Mouse (Mus musculus): ENCODE measurements around the gene Ccdc103. TPM values are rescaled to one million over a fixed set of nuclear protein-coding genes. Genes with fewer than 3 reads are reported as not detected.

The Ccdc103 gene
- total RNA-seq, 2 experiments from 2014 or later = 0.82 to 1.0 TPM

DNA sequence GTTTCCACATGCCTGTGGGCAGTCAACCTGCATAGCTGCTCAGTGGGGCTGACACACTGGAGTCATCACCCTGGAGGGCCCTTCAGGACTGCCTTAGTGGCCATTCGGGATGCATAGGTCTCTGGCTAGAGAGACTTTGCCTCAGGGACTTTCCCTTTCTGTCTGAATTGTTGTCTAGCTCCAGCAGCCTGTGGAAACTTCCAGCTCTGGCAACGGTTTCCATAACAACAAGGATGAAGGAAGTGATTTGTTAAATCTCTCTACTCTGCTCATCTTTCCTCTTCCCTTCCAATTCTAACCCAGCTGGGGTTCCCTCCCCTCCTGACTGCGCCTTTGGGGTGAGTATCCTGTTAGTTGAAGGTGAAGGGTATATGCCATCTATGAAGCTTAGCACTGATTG lies 7.1 kb downstream of the Ccdc103 start:
- no peak for DNase-seq (ENCODE audit: low spot score in 2 of 2)

DNA sequence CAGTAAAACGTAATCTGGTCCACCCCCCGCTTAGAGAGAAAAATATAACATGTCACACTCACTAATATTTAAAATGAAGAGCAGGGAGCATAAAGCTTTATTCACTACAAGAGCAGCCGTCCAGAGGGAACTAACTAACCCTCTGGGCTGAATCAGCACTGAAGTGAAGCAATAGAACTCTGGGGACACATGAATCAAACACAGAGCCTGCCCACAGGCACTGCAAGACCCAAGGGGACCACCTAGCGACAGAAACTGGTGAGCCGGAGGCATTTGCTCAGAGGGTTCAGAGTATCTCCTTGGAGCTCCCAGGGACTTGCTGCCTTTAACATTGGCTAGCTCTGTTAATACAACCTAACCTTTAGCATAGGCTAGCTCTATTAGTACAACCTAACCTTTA lies 9.1 kb downstream of the Ccdc103 start:
- no peak for DNase-seq (ENCODE audit: low spot score in 2 of 2)

DNA sequence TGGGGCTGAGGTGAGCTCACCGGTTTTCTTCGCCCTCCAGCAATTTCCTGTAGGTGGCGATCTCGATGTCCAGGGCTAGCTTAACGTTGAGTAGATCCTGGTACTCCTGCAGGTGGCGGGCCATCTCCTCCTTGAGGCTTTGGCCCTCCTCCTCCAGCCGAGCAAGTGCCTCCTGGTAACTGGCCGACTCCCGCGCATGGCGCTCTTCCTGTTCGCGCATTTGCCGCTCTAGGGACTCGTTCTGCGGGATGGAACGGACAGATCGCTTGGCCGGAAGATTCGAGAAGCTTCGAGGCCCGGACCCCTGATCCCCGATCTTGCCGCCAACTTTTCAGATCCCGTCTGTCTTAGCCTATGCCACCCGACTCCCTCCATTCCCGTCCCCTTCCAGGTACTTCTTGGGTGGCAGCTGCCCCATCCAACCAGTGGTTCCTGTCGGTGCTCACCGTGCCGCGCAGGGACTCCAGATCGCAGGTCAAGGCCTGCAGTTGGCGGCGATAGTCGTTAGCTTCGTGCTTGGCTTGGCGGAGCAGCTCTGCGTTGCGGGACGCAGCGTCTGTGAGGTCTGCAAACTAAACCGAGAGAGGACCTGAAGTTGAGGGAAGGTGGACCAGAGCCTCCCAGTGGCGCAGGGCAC lies 12.1 kb downstream of the Ccdc103 start:
- peak in 1 of 2 experiments; percentile 30 for DNase-seq (ENCODE audit: low spot score in 2 of 2)

DNA sequence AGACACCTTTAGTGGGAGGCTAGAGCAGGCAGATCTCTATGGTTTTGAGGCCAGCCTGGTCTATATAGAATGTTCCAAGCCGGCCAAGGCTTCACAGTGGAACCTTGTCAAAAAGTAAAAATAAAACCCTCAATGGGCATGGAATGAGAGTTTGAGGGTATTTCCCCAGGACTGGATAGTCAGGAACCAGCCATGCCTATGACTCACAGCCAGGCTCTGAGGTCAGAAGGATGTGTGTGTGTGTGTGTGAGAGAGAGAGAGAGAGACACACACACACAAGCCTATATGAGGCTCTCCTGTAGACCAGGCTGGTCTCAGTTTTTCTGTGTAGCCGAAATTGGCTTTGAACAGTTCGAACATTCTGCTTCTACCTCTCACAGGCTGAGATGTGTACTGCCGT lies 13.7 kb downstream of the Ccdc103 start:
- DNase-seq (ENCODE audit: low spot score in 2 of 2) = no peak

DNA sequence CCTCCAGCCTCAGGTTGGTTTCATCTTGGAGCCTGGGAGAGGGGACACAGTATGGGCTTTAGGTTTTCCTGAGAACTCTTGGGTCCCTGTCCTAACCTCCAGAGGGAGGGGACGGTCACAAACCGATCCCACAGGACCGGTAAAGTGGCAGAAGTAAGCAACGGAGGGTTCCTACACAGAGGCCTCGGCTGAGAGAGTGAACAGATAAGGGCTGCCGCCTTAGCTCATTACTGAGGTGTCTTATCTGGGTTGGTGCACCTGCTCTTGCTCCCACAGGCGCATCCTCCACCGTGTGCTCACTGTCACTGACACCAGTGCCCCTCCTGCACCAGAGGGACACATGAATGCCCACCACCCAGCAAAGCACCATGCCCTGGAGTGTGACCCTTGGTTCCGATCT lies 14.8 kb downstream of the Ccdc103 start:
- no peak for DNase-seq (ENCODE audit: low spot score in 2 of 2)

DNA sequence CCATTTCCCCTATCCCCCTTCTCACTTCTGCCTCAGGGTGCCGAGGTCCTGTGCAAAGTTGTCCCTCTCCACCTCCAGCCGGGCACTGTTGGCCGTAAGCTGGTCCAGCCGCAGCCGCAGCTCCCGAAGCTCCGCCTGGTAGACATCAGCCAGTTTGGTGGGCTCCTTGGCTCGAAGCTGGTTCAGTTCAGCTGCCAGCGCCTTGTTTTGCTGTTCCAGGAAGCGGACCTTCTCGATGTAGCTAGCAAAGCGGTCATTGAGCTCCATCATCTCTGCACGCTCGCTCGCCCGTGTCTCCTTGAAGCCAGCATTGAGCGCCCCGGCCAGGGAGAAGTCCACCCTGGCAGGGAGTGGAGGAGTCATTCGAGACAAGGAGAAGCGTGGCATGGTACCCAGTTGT lies 15.6 kb downstream of the Ccdc103 start:
- no peak for DNase-seq (ENCODE audit: low spot score in 2 of 2)

DNA sequence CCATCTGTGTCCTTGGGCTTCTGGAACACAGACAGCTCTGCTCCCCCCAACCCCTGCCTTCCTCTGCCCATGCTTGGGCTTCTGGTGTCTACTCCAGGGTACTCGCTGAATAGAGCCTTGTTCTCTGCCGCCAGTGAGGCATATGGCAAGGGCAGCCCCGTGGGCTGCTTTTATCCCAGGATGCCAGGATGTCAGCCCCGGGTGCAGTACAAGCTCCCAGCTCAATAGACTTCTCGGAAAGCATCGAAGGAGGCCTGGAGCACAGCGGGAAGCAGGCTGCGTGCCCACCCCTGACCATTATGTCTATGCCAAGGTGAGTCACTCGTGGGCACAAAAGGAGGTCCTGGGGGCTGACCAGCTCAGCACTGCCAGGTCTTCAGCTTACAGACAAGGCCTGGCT lies 17.4 kb downstream of the Ccdc103 start:
- DNase-seq (ENCODE audit: low spot score in 2 of 2) = no peak

DNA sequence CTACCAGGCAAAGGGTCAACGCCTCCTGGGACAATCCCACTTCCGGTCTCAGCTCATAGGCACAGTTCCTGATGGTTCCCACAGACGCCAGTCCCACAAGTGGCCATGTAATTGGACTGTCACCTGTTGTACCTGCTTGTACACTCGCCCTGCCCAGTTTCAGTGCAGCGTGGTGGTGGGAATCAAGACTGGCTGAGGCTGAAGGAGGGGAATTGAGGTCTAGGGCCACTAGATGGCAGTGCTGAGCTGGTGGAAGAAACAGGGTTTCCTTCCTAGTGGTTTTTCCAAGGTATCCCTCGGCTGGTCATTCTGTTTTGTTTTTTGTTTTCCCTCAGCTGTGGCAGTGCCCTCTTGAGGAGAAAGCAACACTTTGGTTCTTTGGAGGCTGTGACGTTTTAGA lies 19.8 kb downstream of the Ccdc103 start, which contains the start of gene Gfap:
Gene Gfap (minus strand): TSS at position 150 of the 400 bp plus-strand sequence.
- peak; percentile 61 to 67 for DNase-seq (ENCODE audit: low spot score in 2 of 2)

DNA sequence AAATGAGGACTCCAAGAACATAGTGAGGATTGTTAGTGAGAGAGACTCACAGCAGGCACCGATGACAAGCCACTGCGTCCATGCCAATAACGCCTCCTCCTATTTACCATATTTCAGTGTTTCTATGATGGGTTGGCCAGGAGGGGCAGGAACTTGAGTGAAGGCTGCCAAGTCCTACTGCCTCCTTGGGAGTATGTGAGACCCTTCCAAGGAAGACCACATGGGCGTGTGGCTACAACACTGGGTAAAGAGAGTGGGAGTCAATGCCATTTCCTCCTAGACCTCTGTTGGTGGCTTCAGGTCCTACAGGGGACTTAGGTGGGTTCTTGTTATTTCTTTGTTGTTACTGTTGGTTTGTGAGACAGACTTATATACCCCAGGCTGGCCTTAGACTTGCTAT lies 20.2 kb downstream of the Ccdc103 start:
- no peak for DNase-seq (ENCODE audit: low spot score in 2 of 2)

DNA sequence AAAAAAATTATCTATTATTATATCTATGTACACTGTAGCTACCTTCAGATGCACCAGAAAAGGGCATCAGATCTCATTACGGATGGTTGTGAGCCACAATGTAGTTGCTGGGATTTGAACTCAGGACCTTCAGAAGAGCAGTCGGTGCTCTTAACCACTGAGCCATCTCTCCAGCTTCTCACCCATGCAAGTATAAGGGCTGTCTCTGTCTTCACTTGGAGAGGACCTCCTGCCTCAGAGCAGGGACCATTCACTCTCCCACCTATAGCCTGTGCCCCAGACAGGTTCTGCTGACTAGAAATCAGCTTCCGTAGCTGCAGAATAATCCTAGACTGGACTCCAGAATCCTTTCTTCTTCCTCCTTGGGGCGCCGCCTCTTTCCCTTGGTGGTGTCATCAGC lies 21.1 kb downstream of the Ccdc103 start:
- DNase-seq (ENCODE audit: low spot score in 2 of 2) = no peak

DNA sequence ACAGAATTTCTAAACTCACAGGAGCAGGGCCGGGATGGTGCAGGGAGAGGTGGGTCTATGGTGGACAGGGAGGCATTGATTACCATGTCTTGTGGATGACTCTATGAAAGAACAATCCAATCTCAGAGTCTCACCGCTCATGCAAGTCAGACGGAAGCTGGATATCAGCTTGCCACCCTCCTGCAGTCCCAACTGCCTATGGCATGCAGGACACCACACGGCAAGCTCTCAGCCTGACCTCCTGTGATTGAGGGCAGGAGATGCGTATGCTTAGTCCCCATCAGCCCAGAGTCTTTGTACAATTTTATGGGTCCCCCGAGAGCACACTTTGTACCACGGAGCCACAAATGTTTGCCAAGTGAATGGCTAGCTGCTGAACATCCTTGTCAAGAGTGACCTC lies 22.6 kb downstream of the Ccdc103 start:
- no peak for DNase-seq (ENCODE audit: low spot score in 2 of 2)

DNA sequence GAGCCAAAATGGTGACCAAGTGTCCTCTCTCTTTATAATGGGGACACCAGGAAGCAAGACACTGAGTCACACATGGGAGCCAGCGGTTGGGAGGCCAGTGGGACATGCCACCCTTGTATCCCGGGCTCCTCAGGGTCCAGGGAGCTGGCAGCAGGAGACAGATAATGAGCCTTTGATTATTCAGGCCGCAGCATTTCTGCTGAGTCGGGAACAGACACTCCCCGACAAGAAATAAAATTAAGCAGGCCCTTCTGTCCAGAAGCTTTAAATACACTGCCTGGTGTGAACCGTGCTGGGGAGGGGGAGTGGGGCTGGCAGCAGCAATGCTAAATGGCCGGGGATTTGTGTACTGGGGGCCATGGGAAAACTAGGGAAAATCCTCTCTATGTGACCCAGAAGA lies 30.4 kb downstream of the Ccdc103 start:
- no peak for DNase-seq (ENCODE audit: low spot score in 2 of 2)

DNA sequence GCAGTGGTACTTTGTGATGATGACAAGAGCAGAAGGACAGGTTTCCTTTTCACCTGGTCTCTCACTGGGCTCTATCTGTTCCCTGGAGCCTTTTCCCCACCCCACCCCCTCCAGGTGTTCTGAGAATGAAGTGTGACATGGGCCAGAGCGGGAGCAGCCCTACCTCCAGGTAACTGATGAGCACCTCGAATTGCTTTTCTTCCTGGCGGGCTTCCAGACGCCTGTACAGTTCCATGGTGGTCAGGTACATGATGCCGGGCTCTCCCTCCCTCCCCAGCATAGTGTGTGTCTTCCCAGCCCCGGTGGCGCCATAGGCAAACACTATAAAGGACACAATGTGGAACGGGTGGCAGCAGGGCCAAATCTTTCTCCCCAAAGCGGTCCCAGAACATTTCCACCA lies 34.4 kb downstream of the Ccdc103 start:
- DNase-seq (ENCODE audit: low spot score in 2 of 2) = no peak

DNA sequence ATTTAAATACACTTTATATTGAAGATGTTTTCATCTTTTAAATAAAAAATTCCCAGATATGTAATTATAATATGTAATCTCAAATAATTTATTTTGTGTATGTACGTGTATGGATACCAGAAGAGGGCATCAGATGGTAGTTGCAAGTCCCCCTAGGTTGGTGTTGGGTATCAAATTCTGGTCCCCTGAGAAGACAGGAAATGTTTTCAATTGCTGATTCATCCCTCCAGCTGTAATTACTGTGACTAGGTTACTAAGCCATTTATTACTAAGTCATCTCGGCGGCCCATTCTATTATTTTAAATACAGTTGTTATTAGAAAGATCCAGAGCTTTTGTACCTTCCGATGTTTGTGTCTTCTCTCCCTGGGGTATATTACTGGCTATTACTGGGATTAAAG lies 37.1 kb downstream of the Ccdc103 start:
- DNase-seq (ENCODE audit: low spot score in 2 of 2) = no peak

DNA sequence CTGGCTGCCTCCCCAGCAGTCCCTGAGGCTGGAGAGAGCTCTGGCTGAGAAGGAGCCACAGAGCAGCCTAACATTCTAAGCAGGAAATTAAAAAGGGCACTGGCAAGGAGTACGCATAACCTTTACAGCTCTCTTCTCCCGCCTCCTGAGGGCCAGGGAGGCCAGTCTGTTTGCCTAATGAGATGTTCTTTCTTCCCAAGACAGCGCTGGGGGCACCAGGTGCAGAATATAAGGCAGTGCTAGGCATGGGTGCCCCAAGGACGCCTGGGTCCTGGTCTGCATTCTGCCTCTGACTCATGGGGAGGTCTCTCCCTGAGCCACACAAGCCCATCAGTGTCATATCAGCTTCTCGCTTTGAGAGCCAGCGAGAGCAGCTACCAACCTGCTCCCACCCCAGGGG lies 40.5 kb downstream of the Ccdc103 start:
- DNase-seq (ENCODE audit: low spot score in 2 of 2) = no peak

DNA sequence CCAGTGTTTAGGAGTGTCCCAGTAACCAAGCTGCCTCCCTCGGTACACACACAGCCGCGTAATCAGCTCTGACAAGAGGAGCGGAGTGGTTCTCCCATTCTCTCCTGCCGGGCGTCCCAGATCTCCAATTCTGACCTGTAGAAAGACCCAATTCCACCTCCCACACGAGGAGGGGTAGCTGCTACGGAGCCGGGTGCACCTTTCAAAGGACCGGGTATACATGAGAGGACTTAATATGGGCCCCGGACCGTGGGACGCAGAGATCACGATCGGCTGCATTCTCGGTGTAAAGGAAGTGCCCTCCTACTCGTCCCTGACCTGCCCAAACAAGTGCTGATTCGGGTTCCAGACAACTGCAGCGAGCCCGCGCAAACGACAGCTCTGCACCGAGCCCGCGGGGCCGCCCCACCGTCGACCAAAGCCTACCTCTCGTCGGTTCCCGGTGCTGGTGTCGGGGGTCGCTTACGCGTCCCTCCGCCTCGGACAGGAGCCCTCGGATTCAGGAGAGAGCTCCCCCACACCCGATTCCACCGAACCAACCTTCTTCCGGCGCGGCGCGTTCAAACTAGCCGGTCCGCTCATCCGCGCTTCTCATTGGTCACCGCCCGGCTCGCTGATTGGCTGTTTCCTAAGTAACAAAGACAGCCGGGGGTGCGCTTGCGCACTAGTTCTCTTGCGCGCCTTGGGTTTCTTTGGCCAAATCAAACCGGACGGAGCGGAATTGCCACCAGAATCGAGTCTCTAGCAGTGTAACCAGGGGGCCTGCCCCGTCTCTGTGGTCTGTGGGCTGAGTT lies 43.8 kb downstream of the Ccdc103 start, which contains the start of gene Kif18b:
Gene Kif18b (minus strand): TSS at position 568 of the 794 bp plus-strand sequence.
- peak; percentile 86 to 90 for DNase-seq (ENCODE audit: low spot score in 2 of 2)

DNA sequence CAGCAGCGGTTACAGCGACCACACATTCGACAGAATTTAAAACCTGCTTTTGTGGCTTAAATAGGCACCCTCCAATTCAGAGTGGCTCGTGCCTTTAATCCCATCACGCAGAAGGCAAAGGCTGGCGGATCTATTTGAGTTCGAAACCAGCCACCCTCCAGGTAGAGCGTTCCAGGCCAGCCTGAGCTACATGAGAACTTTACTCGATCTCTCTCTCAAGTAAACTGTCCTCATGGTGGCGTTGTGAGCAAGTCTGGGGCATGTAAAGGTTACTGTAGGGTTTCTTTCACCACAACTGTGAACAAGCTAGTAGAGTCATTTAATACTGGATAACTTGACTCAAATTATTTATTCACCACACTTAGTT lies 44.3 kb downstream of the Ccdc103 start:
- no peak for DNase-seq (ENCODE audit: low spot score in 2 of 2)

DNA sequence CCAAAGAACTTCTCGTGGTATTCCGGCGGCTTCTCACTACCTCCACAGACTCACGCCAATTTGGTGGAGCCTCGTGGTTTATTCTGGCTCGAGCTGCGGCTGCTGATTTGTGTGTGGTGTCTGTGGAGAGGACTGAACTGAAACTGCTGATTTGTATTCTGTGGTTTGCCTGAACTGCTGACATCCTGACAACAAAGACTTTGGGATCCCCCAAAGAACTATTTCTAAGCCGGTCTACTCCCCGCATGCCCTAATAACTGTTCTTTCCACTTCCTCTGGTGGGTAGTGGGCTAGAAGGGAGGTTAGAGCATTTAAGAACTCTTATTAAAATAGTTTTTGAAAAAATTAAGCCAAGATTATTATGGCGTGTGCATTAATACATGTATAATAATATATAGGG lies 49.7 kb downstream of the Ccdc103 start:
- DNase-seq (ENCODE audit: low spot score in 2 of 2) = no peak

Other genes starting within 250 kb of the Ccdc103 start
- under 1 TPM in 1 of 2 experiments, not detected in 1; 0.11 TPM for gene Meioc, start 217.5 kb upstream of the Ccdc103 start, total RNA-seq (2021)
- gene Ccdc43, start 183.4 kb upstream of the Ccdc103 start, total RNA-seq (2021) = 10 to 100 TPM; 24.2 to 31.2 TPM
- 10 to 100 TPM; 17.4 to 17.6 TPM for gene Adam11, start 119.8 kb upstream of the Ccdc103 start, total RNA-seq (2021)
- 10 to 100 TPM; 39.6 to 40.2 TPM for gene Gjc1, start 61.5 kb upstream of the Ccdc103 start, total RNA-seq (2021)
- 1 to 10 TPM in 1 of 2 experiments, under 1 TPM in 1; 0.87 to 1.2 TPM for gene Higd1b, start 45.4 kb upstream of the Ccdc103 start, total RNA-seq (2021)
- gene Eftud2, start 219 bp upstream of the Ccdc103 start, total RNA-seq (2021) = 100 to 1,000 TPM; 116 to 119 TPM
- not detected for gene Fam187a, start 4.0 kb downstream of the Ccdc103 start, total RNA-seq (2021)
- gene Gfap, start 19.7 kb downstream of the Ccdc103 start, total RNA-seq (2021) = 1 to 10 TPM; 1.1 to 1.3 TPM
- 10 to 100 TPM; 16.1 to 20.1 TPM for gene Kif18b, start 43.9 kb downstream of the Ccdc103 start, total RNA-seq (2021)
- gene C1ql1, start 65.5 kb downstream of the Ccdc103 start, total RNA-seq (2021) = 10 to 100 TPM; 52.6 to 56.8 TPM
- 10 to 100 TPM; 77.3 to 79.8 TPM for gene Nmt1, start 147.0 kb downstream of the Ccdc103 start, total RNA-seq (2021)
- gene Dcakd, start 147.1 kb downstream of the Ccdc103 start, total RNA-seq (2021) = 100 to 1,000 TPM; 114 to 126 TPM
- gene Plcd3, start 220.5 kb downstream of the Ccdc103 start, total RNA-seq (2021) = 1 to 10 TPM; 8.7 to 8.9 TPM
- gene Acbd4, start 220.5 kb downstream of the Ccdc103 start, total RNA-seq (2021) = 10 to 100 TPM; 58.4 to 64.4 TPM
- gene Hexim1, start 235.0 kb downstream of the Ccdc103 start, total RNA-seq (2021) = 10 to 100 TPM; 50.6 to 53.4 TPM

Data from adrenal gland, postnatal 4 days (tissue).